Mouse (Mus musculus) limb, embryonic 15.5 days (tissue): Measurements from ENCODE around the gene Socs7. TPM values are rescaled to one million over a fixed set of nuclear protein-coding genes. Genes with fewer than 3 reads are reported as not detected.
"Not testable (repeated sequence)": the region's sequence is repeated elsewhere in the genome, so short reads cannot be mapped to it uniquely, and the experiment has no call there.

Experiments
- ATAC-seq: fragments of 200-750 bp; cut with Nextera tagmentation; 2 replicates; pipeline ENCODE4 v1.8.0; 2017; ENCODE audit warnings: low read depth, moderate TSS enrichment; ENCODE audit not compliant: insufficient number of reproducible peaks, low FRiP score, low TSS enrichment
- H3K27ac ChIP-seq: fragments of 300-500 bp; sonication (generic); 2 replicates; pipeline ENCODE4 v1.5.1; 2015; ENCODE audit warnings: moderate library complexity, mild to moderate bottlenecking, inconsistent platforms
- H3K27me3 ChIP-seq: fragments of 300-500 bp; sonication (generic); 2 replicates; pipeline ENCODE4 v1.6.1; 2015; ENCODE audit warnings: inconsistent platforms
- H3K36me3 ChIP-seq: fragments of 300-500 bp; sonication (generic); 2 replicates; pipeline ENCODE4 v1.6.1; 2015; ENCODE audit warnings: inconsistent platforms
- H3K4me1 ChIP-seq: fragments of 300-500 bp; sonication (generic); 2 replicates; pipeline ENCODE4 v1.6.1; 2015; ENCODE audit warnings: inconsistent platforms
- H3K4me2 ChIP-seq: fragments of 300-500 bp; sonication (generic); 2 replicates; pipeline ENCODE4 v1.6.1; 2015; ENCODE audit warnings: mild to moderate bottlenecking, inconsistent platforms
- H3K4me3 ChIP-seq: fragments of 300-500 bp; sonication (generic); 2 replicates; pipeline ENCODE4 v1.5.1; 2015; ENCODE audit warnings: mild to moderate bottlenecking, inconsistent platforms
- H3K9ac ChIP-seq: fragments of 300-500 bp; sonication (generic); 2 replicates; pipeline ENCODE4 v1.6.1; 2015; ENCODE audit warnings: inconsistent platforms
- H3K9me3 ChIP-seq: fragments of 300-500 bp; sonication (generic); 2 replicates; pipeline ENCODE4 v1.6.1; 2016; ENCODE audit warnings: inconsistent platforms
- WGBS: fragments of 180-500 bp; shearing (Covaris S2); methylation state at CpG from one replicate; pipeline ENCODE4 v1.1.7; 2015; 5-methylcytosine and 5-hydroxymethylcytosine counted together
- polyA plus RNA-seq: library from polyadenylated mRNA; unstranded; fragments of >200 nt; fragmentation: Nextera tagmentation; extraction: Ambion mirVana; gene quantifications from 2 replicates; pipeline ENCODE4 v1.2.1, GENCODE M21; 2015

Socs7 gene
- polyA plus RNA-seq: 3.4 and 4.4 TPM in 2 replicates

GRCm38 (mm10) chr11:97361948-97362648 is at the start of gene Socs7:
TSS of gene Socs7 (plus strand) at chr11:97362551.
- H3K27ac ChIP-seq: peak within 1 kb of the TSS; percentile 90
- H3K27me3 ChIP-seq: no peaks in the 10 kb centered on the region
- no peaks in the 10 kb centered on the region for H3K36me3 ChIP-seq
- under 1% methylated on average over 36 of the region's 81 CpGs for WGBS
- H3K4me3 ChIP-seq: peak within 1 kb of the TSS; percentile 92
- peak; percentile 95 for ATAC-seq
- no peaks in the 10 kb centered on the region for H3K9me3 ChIP-seq
- peak within 1 kb of the TSS; percentile 87 for H3K4me2 ChIP-seq
- peaks cover 35% of the 10 kb centered on the region for H3K4me1 ChIP-seq
- peak within 1 kb of the TSS; percentile 98 for H3K9ac ChIP-seq

GRCm38 (mm10) chr11:97312871-97313270 is 49.5 kb upstream of the Socs7 start:
- not testable (repeated sequence) for H3K9ac ChIP-seq, ATAC-seq, H3K36me3 ChIP-seq, H3K27me3 ChIP-seq, H3K4me3 ChIP-seq, H3K4me2 ChIP-seq, H3K27ac ChIP-seq, H3K9me3 ChIP-seq
- H3K4me1 ChIP-seq: peaks cover 31% of the 10 kb centered on the region
- 79% methylated on average over 1 of the region's 1 CpGs for WGBS

- peaks cover 30% of the 10 kb centered on the region for H3K4me1 ChIP-seq
- WGBS: 94% methylated on average over 3 of the region's 3 CpGs
- no peaks in the 10 kb centered on the region for H3K9me3 ChIP-seq
- H3K9ac ChIP-seq: no peak overlapping the region
- H3K36me3 ChIP-seq: no peaks in the 10 kb centered on the region; the same call in 1 of the 2 replicates
- no peak for ATAC-seq
- no peak overlapping the region for H3K27ac ChIP-seq
- no peak overlapping the region for H3K4me3 ChIP-seq
- no peak overlapping the region for H3K4me2 ChIP-seq
- H3K27me3 ChIP-seq: no peaks in the 10 kb centered on the region
These were observed 48.2 kb upstream of the Socs7 start for GRCm38 (mm10) chr11:97314110-97314509.

GRCm38 (mm10) chr11:97314751-97315503 is 47.4 kb upstream of the Socs7 start:
- H3K27ac ChIP-seq: peak overlapping the region; percentile 67
- H3K9ac ChIP-seq: no peak overlapping the region
- WGBS: 42% methylated on average over 8 of the region's 8 CpGs
- peaks cover 22% of the 10 kb centered on the region for H3K4me1 ChIP-seq
- H3K4me2 ChIP-seq: peak overlapping the region; percentile 43
- ATAC-seq: no peak
- no peaks in the 10 kb centered on the region for H3K27me3 ChIP-seq
- H3K9me3 ChIP-seq: no peaks in the 10 kb centered on the region
- peak overlapping the region; percentile 50 for H3K4me3 ChIP-seq
- no peaks in the 10 kb centered on the region; the same call in 1 of the 2 replicates for H3K36me3 ChIP-seq

GRCm38 (mm10) chr11:97315504-97316503 is 46.5 kb upstream of the Socs7 start, which contains the start of gene Mrpl45:
TSS of gene Mrpl45 (plus strand) at chr11:97315716.
- H3K27me3 ChIP-seq: no peaks in the 10 kb centered on the region
- H3K36me3 ChIP-seq: no peaks in the 10 kb centered on the region; the same call in 1 of the 2 replicates
- peaks cover 15% of the 10 kb centered on the region for H3K4me1 ChIP-seq
- peak within 1 kb of the TSS; percentile 43 for H3K4me2 ChIP-seq
- H3K9me3 ChIP-seq: no peaks in the 10 kb centered on the region
- WGBS: under 1% methylated on average over 50 of the region's 50 CpGs
- peak within 1 kb of the TSS; percentile 67 for H3K27ac ChIP-seq
- peak within 1 kb of the TSS; percentile 50 for H3K4me3 ChIP-seq
- peak; percentile 91 for ATAC-seq
- H3K9ac ChIP-seq: peak within 1 kb of the TSS; percentile 46

- peaks cover 7% of the 10 kb centered on the region; the same call in 1 of the 2 replicates for H3K4me1 ChIP-seq
- H3K27me3 ChIP-seq: no peaks in the 10 kb centered on the region
- no peak overlapping the region for H3K4me3 ChIP-seq
- H3K9me3 ChIP-seq: no peaks in the 10 kb centered on the region
- H3K36me3 ChIP-seq: peaks cover 34% of the 10 kb centered on the region
- no peak overlapping the region for H3K27ac ChIP-seq
- ATAC-seq: no peak
- H3K9ac ChIP-seq: no peak overlapping the region
- WGBS: 87% methylated on average over 8 of the region's 8 CpGs
- no peak overlapping the region for H3K4me2 ChIP-seq
These were observed 41.2 kb upstream of the Socs7 start for GRCm38 (mm10) chr11:97321197-97321596.

GRCm38 (mm10) chr11:97321894-97322600 is 40.3 kb upstream of the Socs7 start:
- H3K27ac ChIP-seq, H3K4me1 ChIP-seq, H3K4me2 ChIP-seq, H3K4me3 ChIP-seq, ATAC-seq, H3K9ac ChIP-seq, H3K9me3 ChIP-seq, H3K27me3 ChIP-seq: not testable (repeated sequence)
- H3K36me3 ChIP-seq: peaks cover 43% of the 10 kb centered on the region
- WGBS: 84% methylated on average over 8 of the region's 8 CpGs

GRCm38 (mm10) chr11:97325224-97325623 is 37.1 kb upstream of the Socs7 start:
- ATAC-seq: no peak
- Histone ChIP-seq H3K9me3 (no peaks in the 10 kb centered on the region), H3K4me2 (no peak overlapping the region), H3K36me3 (peaks cover 68% of the 10 kb centered on the region), H3K4me3 (no peak overlapping the region), H3K27ac (no peak overlapping the region), H3K9ac (no peak overlapping the region), H3K27me3 (no peaks in the 10 kb centered on the region), H3K4me1 (no peaks in the 10 kb centered on the region)
- WGBS: 71% methylated on average over 1 of the region's 1 CpGs

GRCm38 (mm10) chr11:97328148-97328547 is 34.2 kb upstream of the Socs7 start:
- H3K36me3 ChIP-seq: peaks cover 61% of the 10 kb centered on the region
- WGBS: 25% methylated on average over 9 of the region's 9 CpGs

GRCm38 (mm10) chr11:97330315-97330714 is 32.0 kb upstream of the Socs7 start:
- no peaks in the 10 kb centered on the region for H3K9me3 ChIP-seq
- no peak overlapping the region for H3K4me2 ChIP-seq
- H3K4me1 ChIP-seq: no peaks in the 10 kb centered on the region
- no peaks in the 10 kb centered on the region for H3K27me3 ChIP-seq
- peaks cover 44% of the 10 kb centered on the region for H3K36me3 ChIP-seq
- H3K9ac ChIP-seq: no peak overlapping the region
- no peak overlapping the region for H3K27ac ChIP-seq
- ATAC-seq: no peak
- H3K4me3 ChIP-seq: no peak overlapping the region
- WGBS: 97% methylated on average over 1 of the region's 1 CpGs

More at GRCm38 (mm10) chr11:97328148-97328547, 34.2 kb upstream of the Socs7 start:
- no peak for ATAC-seq
- Histone ChIP-seq H3K4me2 (no peak overlapping the region), H3K27me3 (no peaks in the 10 kb centered on the region), H3K9ac (no peak overlapping the region), H3K27ac (no peak overlapping the region), H3K9me3 (no peaks in the 10 kb centered on the region), H3K4me1 (no peaks in the 10 kb centered on the region), H3K4me3 (no peak overlapping the region)
